Mouse (Mus musculus) CH12.LX (cell line): Measurements from ENCODE around the gene Epop. TPM values are rescaled to one million over a fixed set of nuclear protein-coding genes. Genes with fewer than 3 reads are reported as not detected.

Experiments
- DNase-seq: peaks from one replicate; pipeline ENCODE4 v3.0.0-alpha.2; 2013; ENCODE audit errors: extremely low read depth
- H3K27ac ChIP-seq: 2 replicates; pipeline ENCODE4 v1.5.1; 2012; ENCODE audit warnings: low read depth, mild to moderate bottlenecking, control low read depth, moderate library complexity; ENCODE audit not compliant: insufficient read depth
- H3K27me3 ChIP-seq: replicated peaks from 2 replicates; pipeline ENCODE3; 2012; ENCODE audit warnings: inconsistent platforms
- H3K36me3 ChIP-seq, 2 experiments: replicated peaks in 1 of 2; 2 replicates each; pipeline versions ENCODE3 to v1.6.1; 2012; ENCODE audit warnings: inconsistent platforms in 1 of 2, low read length in 1 of 2, mild to moderate bottlenecking in 1 of 2, mixed read lengths in 1 of 2, moderate library complexity in 1 of 2; ENCODE audit not compliant: control insufficient read depth in 1 of 2, insufficient read depth in 1 of 2
- H3K4me1 ChIP-seq, 2 experiments: 2 replicates each; pipeline ENCODE4 v1.6.1; 2012; ENCODE audit warnings: inconsistent platforms in 1 of 2, moderate library complexity in 1 of 2; ENCODE audit not compliant: insufficient read depth in 2 of 2, control insufficient read depth in 1 of 2
- H3K4me2 ChIP-seq: 2 replicates; pipeline ENCODE4 v1.6.1; 2012; ENCODE audit warnings: low read depth, mild to moderate bottlenecking, control low read depth; ENCODE audit not compliant: poor library complexity, insufficient read depth, severe bottlenecking
- H3K4me3 ChIP-seq, 3 experiments: fragments of 150-350 bp in 1 of 3; sonication (generic) in 1 of 3; replicated peaks in 1 of 3; 2 replicates each; pipeline versions ENCODE3 to v1.5.1; 2011 to 2012; ENCODE audit warnings: low read depth in 2 of 3, low read length in 2 of 3, mild to moderate bottlenecking in 2 of 3, moderate library complexity in 2 of 3, control low read depth in 1 of 3, improper control_type of control experiment in 1 of 3, inconsistent platforms in 1 of 3, mixed read lengths in 1 of 3; ENCODE audit not compliant: poor library complexity in 1 of 3
- H3K79me2 ChIP-seq: replicated peaks from 2 replicates; pipeline ENCODE4 v1.6.1; 2012; ENCODE audit warnings: mild to moderate bottlenecking, moderate library complexity; ENCODE audit not compliant: control insufficient read depth, poor library complexity, insufficient read depth, severe bottlenecking; ENCODE audit errors: extremely low read depth
- H3K9ac ChIP-seq: 2 replicates; pipeline ENCODE4 v1.6.1; 2012; ENCODE audit warnings: low read depth, mild to moderate bottlenecking, control low read depth, moderate library complexity; ENCODE audit not compliant: insufficient read depth
- H3K9me3 ChIP-seq: replicated peaks from 2 replicates; pipeline ENCODE3; 2012; ENCODE audit warnings: low read length, inconsistent platforms, mixed read lengths
- BHLHE40 ChIP-seq: IDR thresholded peaks from 2 replicates; pipeline ENCODE4 v1.6.1; 2011; ENCODE audit warnings: mild to moderate bottlenecking, low read depth, low read length, improper control_type of control experiment
- CHD1 ChIP-seq: IDR thresholded peaks from 2 replicates; pipeline ENCODE4 v1.6.1; 2012; ENCODE audit warnings: low read depth, low read length, improper control_type of control experiment, inconsistent platforms
- CHD2 ChIP-seq: IDR thresholded peaks from 2 replicates; pipeline ENCODE4 v1.6.1; 2011; ENCODE audit warnings: low read length, improper control_type of control experiment
- CTCF ChIP-seq, 2 experiments: IDR thresholded peaks in 1 of 2; conservative IDR thresholded peaks in 1 of 2; 2 replicates each; pipeline ENCODE4 v1.5.1; 2011 to 2012; ENCODE audit warnings: low read depth in 2 of 2, low read length in 2 of 2, improper control_type of control experiment in 1 of 2, inconsistent platforms in 1 of 2, mild to moderate bottlenecking in 1 of 2, moderate library complexity in 1 of 2
- EP300 ChIP-seq: IDR thresholded peaks from 2 replicates; pipeline ENCODE4 v1.6.1; 2011; ENCODE audit warnings: low read length, improper control_type of control experiment
- ETS1 ChIP-seq: conservative IDR thresholded peaks from 2 replicates; pipeline ENCODE4 v1.6.1; 2012; ENCODE audit warnings: low read depth, mild to moderate bottlenecking, inconsistent platforms, low read length, improper control_type of control experiment, moderate library complexity
- HCFC1 ChIP-seq: IDR thresholded peaks from 2 replicates; pipeline ENCODE4 v1.6.1; 2012; ENCODE audit warnings: low read depth, mild to moderate bottlenecking, inconsistent platforms, low read length, improper control_type of control experiment
- JUN ChIP-seq: IDR thresholded peaks from 2 replicates; pipeline ENCODE4 v1.6.1; 2011; ENCODE audit warnings: low read depth, mild to moderate bottlenecking, low read length, improper control_type of control experiment, moderate library complexity; ENCODE audit not compliant: insufficient read depth
- JUND ChIP-seq: conservative IDR thresholded peaks from 2 replicates; pipeline ENCODE4 v1.6.1; 2011; ENCODE audit warnings: low read depth, low read length, improper control_type of control experiment
- MAFK ChIP-seq: IDR thresholded peaks from 2 replicates; pipeline ENCODE4 v1.6.1; 2011; ENCODE audit warnings: low read length, improper control_type of control experiment; ENCODE audit not compliant: insufficient replicate concordance
- MAX ChIP-seq: IDR thresholded peaks from 2 replicates; pipeline ENCODE4 v1.6.1; 2011; ENCODE audit warnings: low read length, improper control_type of control experiment
- MAZ ChIP-seq: IDR thresholded peaks from 2 replicates; pipeline ENCODE4 v1.6.1; 2012; ENCODE audit warnings: low read depth, mild to moderate bottlenecking, inconsistent platforms, low read length, improper control_type of control experiment, moderate library complexity
- MEF2A ChIP-seq: IDR thresholded peaks from 2 replicates; pipeline ENCODE4 v1.6.1; 2014; ENCODE audit warnings: low read depth, mild to moderate bottlenecking, inconsistent platforms, low read length, improper control_type of control experiment, borderline replicate concordance
- MXI1 ChIP-seq: IDR thresholded peaks from 2 replicates; pipeline ENCODE4 v1.6.1; 2011; ENCODE audit warnings: mild to moderate bottlenecking, low read depth, low read length, improper control_type of control experiment
- MYC ChIP-seq: IDR thresholded peaks from 2 replicates; pipeline ENCODE4 v1.6.1; 2011; ENCODE audit warnings: low read depth, mild to moderate bottlenecking, improper control_type of control experiment, low read length
- NELFE ChIP-seq: IDR thresholded peaks from 2 replicates; pipeline ENCODE4 v1.6.1; 2011; ENCODE audit warnings: low read depth, low read length, improper control_type of control experiment
- NRF1 ChIP-seq: IDR thresholded peaks from 2 replicates; pipeline ENCODE4 v1.6.1; 2014; ENCODE audit warnings: low read depth, mild to moderate bottlenecking, inconsistent platforms, low read length, improper control_type of control experiment, moderate library complexity
- PAX5 ChIP-seq: IDR thresholded peaks from 2 replicates; pipeline ENCODE4 v1.6.1; 2012; ENCODE audit warnings: low read length, inconsistent platforms, mixed read lengths
- POLR2A ChIP-seq: IDR thresholded peaks from 2 replicates; pipeline ENCODE4 v1.6.1; 2011; ENCODE audit warnings: low read depth, mild to moderate bottlenecking, improper control_type of control experiment, low read length
- POLR2AphosphoS2 ChIP-seq: IDR thresholded peaks from 2 replicates; pipeline ENCODE4 v1.6.1; 2011; ENCODE audit warnings: low read depth, low read length, improper control_type of control experiment
- RAD21 ChIP-seq: IDR thresholded peaks from 2 replicates; pipeline ENCODE4 v1.6.1; 2011; ENCODE audit warnings: low read depth, mild to moderate bottlenecking, low read length, improper control_type of control experiment, moderate library complexity
- RCOR1 ChIP-seq: conservative IDR thresholded peaks from 2 replicates; pipeline ENCODE4 v1.6.1; 2012; ENCODE audit warnings: low read depth, mild to moderate bottlenecking, inconsistent platforms, low read length, improper control_type of control experiment
- SIN3A ChIP-seq: IDR thresholded peaks from 2 replicates; pipeline ENCODE4 v1.6.1; 2012; ENCODE audit warnings: low read length, improper control_type of control experiment, inconsistent platforms
- TCF12 ChIP-seq: IDR thresholded peaks from 2 replicates; pipeline ENCODE4 v1.6.1; 2014; ENCODE audit warnings: low read depth, mild to moderate bottlenecking, inconsistent platforms, low read length, improper control_type of control experiment
- USF1 ChIP-seq: IDR thresholded peaks from 2 replicates; pipeline ENCODE4 v1.6.1; 2014; ENCODE audit warnings: low read depth, mild to moderate bottlenecking, inconsistent platforms, low read length, improper control_type of control experiment
- ZKSCAN1 ChIP-seq: IDR thresholded peaks from 2 replicates; pipeline ENCODE4 v1.6.1; 2012; ENCODE audit warnings: low read depth, inconsistent platforms, low read length, improper control_type of control experiment, borderline replicate concordance
- dilution Hi-C: fragments of 300-500 bp; cut with MboI; formaldehyde crosslinking; loops from 2 replicates; pipeline ENCODE4 v1.14.3; 2020; ENCODE audit warnings: low sequenced_read_pairs; ENCODE audit not compliant: extremely low pct_unique_long_range_greater_than_20kb, extremely low pct_ligation_motif_present
- in situ Hi-C: fragments of 300-500 bp; cut with MboI; formaldehyde crosslinking; loops from 3 replicates; pipeline ENCODE4 v1.14.3; 2019; ENCODE audit warnings: low sequenced_read_pairs, low pct_ligation_motif_present, low pct_unique_long_range_greater_than_20kb, mixed read lengths
- polyA plus RNA-seq: library from polyadenylated mRNA; unstranded; fragments of >175 nt; gene quantifications from 2 replicates; pipeline ENCODE4 v1.2.1, GENCODE M21; 2012; ENCODE audit warnings: low read depth; ENCODE audit not compliant: insufficient read length
- total RNA-seq, 2 experiments: library from RNA; depleted of rRNA; stranded (reverse); fragments of 300-350 nt in 1 of 2; fragments of >200 nt in 1 of 2; gene quantifications; 2 replicates each; pipeline ENCODE4 v1.2.3; 2012 to 2014

Gene Epop
- total and polyA plus RNA-seq, 3 experiments, result 2.1 to 8.4 (median 4.2) TPM

- Histone ChIP-seq H3K36me3 (peaks cover 94 to 99% of the 10 kb centered on the region in 2 experiments), H3K4me3 (no peak overlapping the region)
- dilution Hi-C loops, result no loop called here
Observed at GRCm38 (mm10) chr11:97676050-97676754, 46.7 kb upstream of the Epop start.

DNA sequence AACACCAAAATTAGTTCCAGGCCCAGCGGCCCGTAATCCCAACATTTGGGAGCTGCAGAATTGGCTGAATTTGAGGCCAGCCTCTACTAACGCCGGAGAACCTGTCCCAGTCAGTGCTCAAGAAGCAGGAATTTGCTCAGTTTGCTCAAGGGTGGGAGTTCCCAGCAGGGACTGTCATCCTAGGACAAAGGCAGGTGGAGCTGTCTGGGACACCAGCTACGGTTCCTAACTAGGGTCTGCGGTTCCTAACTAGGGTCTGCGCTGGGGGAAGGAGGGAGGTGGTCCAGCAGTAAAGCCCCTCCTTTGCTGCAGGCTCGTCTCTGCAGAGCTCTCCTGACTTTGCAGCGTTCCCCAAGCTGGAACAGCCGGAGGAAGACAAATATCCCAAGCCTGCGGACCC is 43.6 kb upstream of the Epop start:
- in situ Hi-C loops, result no loop called here
- peaks cover 99 to 100% of the 10 kb centered on the region in 2 experiments for H3K36me3 ChIP-seq
- dilution Hi-C loops, result no loop called here
- H3K9me3 ChIP-seq, result no peaks in the 10 kb centered on the region
- H3K4me2 ChIP-seq, result no peak overlapping the region
- no peak overlapping the region for H3K4me3 ChIP-seq
- no peaks in the 10 kb centered on the region for H3K79me2 ChIP-seq
- H3K27me3 ChIP-seq, result no peaks in the 10 kb centered on the region
- DNase-seq, result no peak
- no peak overlapping the region for H3K27ac ChIP-seq
- H3K4me1 ChIP-seq, result peaks cover 3 to 20% of the 10 kb centered on the region in 2 experiments; a peak in 1 of 4 replicates
- TF ChIP-seq MXI1 (no peak), ZKSCAN1 (no peak), RAD21 (no peak), ETS1 (no peak), TCF12 (no peak), MAZ (no peak), NELFE (no peak), POLR2A (no peak), CHD2 (no peak), MYC (no peak), BHLHE40 (no peak), USF1 (no peak), SIN3A (no peak), MEF2A (no peak), POLR2AphosphoS2 (no peak), JUND (no peak), CTCF (conservative IDR thresholded peaks at IDR 0.05 in 1 of 2, IDR thresholded peaks at IDR 0.05 in 1 of 2; ENCODE audit: low read depth in 2 of 2, low read length in 2 of 2) (no peak), HCFC1 (no peak)
- no peak overlapping the region for H3K9ac ChIP-seq

More at GRCm38 (mm10) chr11:97676050-97676754, 46.7 kb upstream of the Epop start:
- no peaks in the 10 kb centered on the region for H3K79me2 ChIP-seq
- H3K27me3 ChIP-seq, result no peaks in the 10 kb centered on the region
- no peak overlapping the region for H3K27ac ChIP-seq
- DNase-seq, result no peak
- in situ Hi-C loops, result no loop called here
- peaks cover 0 to under 1% of the 10 kb centered on the region in 2 experiments; a peak in 1 of 4 replicates for H3K4me1 ChIP-seq
- H3K9me3 ChIP-seq, result no peaks in the 10 kb centered on the region
- H3K4me2 ChIP-seq, result no peak overlapping the region
- TF ChIP-seq RAD21 (no peak), CHD1 (no peak), CHD2 (no peak), PAX5 (no peak), POLR2AphosphoS2 (no peak), TCF12 (no peak), EP300 (no peak), NRF1 (no peak), JUND (no peak), MAZ (no peak), RCOR1 (no peak), MAFK (no peak), MAX (no peak), HCFC1 (no peak), JUN (no peak), MXI1 (no peak), ETS1 (no peak), USF1 (no peak), ZKSCAN1 (no peak), NELFE (no peak)
- H3K9ac ChIP-seq, result no peak overlapping the region
